Mouse (Mus musculus): ENCODE results near the gene Syn3.

- no peak for TF ChIP-seq FLI1 (IDR thresholded peaks at IDR 0.05; ENCODE audit: low read length)
- TF ChIP-seq GATA1 (IDR thresholded peaks at IDR 0.05; ENCODE audit: borderline replicate concordance, low read length) = no peak
These were observed 134.9 kb downstream of the Syn3 start for GRCm38 (mm10) chr10:86363669-86364309.
